Mouse (Mus musculus): ENCODE measurements around the gene Sos1.

Gene Sos1

DNA sequence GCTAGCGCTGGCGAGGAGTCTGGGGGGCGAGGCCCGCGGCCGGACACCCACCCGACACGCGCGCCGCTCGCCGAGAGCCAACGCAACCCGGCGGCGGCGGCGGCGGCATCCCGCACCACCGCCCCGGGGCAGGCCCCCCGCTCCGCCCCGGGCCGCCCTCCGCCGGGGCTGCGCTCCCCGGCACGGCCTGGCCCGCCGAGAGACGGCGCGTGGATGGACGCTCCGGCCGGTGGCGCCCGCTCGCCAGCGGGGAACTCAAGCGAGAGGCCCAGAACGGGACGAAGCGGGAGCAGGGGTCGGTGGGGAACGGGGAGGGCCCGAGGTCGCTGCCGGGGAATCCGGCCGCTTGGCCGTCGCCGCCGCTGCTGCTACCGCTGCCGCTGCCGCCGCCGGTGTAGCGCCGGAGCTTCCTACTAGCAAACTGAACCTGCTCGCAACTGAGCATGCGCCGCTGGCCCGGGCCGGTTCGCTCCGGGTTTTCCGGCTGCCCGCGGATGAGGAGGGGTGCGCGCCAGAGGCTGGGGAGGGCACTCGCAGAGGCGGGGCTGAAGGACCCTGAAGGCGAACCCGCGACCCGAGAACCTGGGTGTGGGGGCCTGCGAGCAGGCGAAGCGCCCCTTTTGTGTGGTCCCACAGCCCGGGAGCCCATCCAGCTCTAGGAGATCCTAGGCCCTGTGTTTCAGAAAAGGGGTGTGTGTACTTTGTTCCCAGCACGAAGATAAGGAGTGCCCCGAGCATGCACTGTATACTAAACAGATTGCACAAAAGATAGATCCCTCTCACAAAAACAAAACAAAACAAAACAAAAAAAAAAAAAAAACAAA is at the start of gene Sos1:
Sos1 (minus strand) TSS at position 423 of the 824 bp plus-strand sequence.
- peak; percentile 89 to 96 for DNase-seq (ENCODE audit: low spot score in 2 of 2)

GRCm38 (mm10) chr17:80523231-80523630 is 43.0 kb upstream of the Sos1 start:
- no peak for DNase-seq (ENCODE audit: low spot score in 2 of 2)

- DNase-seq (ENCODE audit: low spot score in 2 of 2), result no peak
Observed at GRCm38 (mm10) chr17:80522229-80522556, 41.9 kb upstream of the Sos1 start.

GRCm38 (mm10) chr17:80521521-80522228 is 41.4 kb upstream of the Sos1 start:
- DNase-seq (ENCODE audit: low spot score in 2 of 2), result no peak

DNA sequence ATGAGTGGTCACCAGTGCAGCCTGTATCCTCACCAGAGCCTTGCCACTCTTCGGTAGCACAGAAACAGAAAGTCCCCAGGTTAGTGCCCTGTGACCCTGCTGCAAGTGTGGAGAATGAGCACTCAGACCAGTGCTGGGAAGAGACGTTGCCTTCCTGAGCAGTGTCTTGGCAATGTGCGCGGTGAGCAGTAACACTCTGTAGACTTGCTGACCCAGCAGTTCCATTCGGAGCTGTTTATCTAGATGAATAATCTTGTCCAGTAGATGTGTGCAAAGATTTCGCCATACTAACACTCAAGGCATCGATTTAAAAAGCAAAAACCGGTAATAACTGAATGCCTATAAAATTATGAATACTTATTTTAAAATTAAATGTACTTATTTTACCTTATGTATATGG is 40.3 kb upstream of the Sos1 start:
- no peak for DNase-seq (ENCODE audit: low spot score in 2 of 2)

DNA sequence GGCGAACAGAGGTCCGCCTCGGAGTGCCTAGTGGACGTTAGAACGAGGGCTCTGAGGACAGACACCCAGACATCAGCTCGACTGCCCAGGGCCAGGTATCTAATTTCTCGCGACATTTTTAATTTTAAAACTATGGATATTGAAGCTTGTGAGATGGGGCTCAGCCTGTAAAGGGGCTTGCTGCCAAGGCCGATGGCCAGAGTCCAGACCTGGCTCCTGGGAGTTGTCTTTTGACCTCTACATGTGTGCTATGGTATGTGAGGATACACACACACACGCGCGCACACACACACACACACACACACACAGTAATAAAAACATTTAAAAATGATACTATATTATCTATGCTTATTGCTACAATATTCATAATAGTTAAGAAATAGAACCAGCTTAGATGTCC is 38.6 kb upstream of the Sos1 start:
- DNase-seq (ENCODE audit: low spot score in 2 of 2), result no peak

- no peak for DNase-seq (ENCODE audit: low spot score in 2 of 2)
Observed at GRCm38 (mm10) chr17:80517244-80517643, 37.0 kb upstream of the Sos1 start.

- DNase-seq (ENCODE audit: low spot score in 2 of 2), result no peak
Observed at GRCm38 (mm10) chr17:80515956-80516355, 35.7 kb upstream of the Sos1 start.

DNA sequence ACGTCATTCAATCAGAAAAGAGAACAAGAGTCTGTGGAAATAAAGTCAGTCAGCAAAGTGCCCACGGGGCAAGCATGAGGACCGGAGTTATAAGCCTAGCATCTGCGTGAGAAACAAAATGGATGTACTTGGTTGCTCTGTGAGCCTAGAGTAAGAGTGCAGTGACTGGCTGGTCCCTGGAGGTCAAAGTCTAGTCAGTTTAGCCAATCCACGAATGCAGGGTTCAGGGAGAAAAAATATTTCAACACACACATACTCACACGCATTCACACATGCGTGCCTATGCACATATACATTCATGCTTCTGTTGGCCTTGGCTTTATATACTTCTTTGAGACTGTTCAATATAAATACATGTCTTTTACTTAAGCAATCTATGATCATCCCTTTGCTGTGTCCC is 35.3 kb upstream of the Sos1 start:
- no peak for DNase-seq (ENCODE audit: low spot score in 2 of 2)

- no peak for DNase-seq (ENCODE audit: low spot score in 2 of 2)
Observed at GRCm38 (mm10) chr17:80513766-80514165, 33.5 kb upstream of the Sos1 start.

DNA sequence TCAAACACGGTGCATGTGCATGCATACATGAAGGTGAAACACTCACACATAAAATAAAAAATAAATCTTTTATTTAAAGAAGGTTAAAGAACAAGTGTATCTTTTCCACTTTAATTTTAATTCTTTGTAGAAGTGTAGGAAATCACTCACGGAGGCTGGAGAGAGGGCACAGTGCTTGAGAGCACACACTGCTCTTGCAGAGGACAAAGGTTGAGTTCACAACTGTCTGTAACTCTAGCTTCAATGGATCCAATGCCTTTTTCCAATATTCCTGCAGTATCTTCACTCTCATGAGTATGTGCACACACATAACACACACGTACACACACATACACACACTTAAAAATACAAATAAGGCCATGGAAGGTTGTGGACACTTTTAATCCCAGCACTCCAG is 30.2 kb upstream of the Sos1 start:
- DNase-seq (ENCODE audit: low spot score in 2 of 2), result no peak

DNA sequence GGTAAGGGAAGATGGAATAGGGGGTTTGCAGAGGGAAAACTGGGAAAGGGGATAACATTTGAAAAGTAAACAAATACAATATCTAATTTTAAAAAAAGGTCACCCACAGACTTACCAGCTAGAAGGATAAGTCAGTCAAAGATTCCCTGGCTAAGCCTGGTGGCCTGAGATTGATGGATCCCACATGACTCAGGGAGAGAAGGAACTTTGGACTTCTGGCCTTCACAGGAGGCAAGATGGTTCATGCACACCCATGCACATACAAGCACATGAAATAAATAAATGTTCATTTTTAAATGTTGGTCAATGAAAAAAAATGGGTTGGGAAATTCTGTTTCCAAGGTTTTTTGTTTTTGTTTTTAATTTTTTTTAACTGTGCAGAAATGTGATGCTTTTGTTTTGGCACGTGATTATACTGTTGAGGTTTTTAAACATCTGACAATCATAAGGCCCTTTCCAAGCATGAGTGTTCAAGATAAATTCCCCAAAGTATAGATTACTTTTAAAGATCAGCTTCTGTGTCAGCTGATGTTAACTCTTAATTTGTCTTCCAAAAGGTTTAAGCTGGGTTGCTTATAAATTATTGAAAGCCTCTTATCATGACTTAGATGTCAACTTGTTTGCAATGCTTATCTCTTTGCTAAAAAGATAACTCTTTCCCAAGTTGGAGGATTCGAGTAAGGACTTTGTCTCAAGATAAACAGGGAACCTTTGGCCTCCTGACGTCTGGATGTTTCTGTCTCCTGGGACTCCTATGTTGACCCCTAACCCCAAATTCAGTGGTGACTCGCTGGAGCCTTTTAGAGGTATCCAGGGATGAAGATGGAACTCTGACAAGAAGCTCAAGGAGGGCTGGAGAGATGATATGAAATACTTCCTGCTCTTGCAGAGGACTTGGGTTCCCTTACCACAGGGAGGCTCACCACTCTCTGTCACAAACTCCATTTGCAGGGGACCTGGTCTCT is 29.5 kb upstream of the Sos1 start:
- no peak for DNase-seq (ENCODE audit: low spot score in 2 of 2)

DNA sequence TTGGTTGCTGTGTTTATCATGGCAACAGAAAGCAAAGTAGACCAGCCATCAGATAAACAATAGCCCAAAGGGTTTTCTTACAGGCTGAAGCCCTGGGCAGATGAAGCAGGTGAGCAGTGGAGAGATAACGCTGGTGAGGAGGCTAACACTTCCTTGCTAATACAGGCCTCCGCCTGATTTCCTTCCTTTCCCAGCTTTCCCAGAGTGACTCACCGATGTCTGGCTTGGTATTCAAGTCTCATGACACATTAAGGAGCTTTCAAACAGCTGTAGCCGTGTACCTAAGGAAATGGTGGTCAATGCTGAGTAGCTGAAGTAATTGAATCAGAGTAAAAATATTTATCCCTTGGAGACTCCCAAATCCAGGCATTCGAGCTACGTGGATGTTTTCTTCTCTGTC is 25.5 kb upstream of the Sos1 start:
- no peak for DNase-seq (ENCODE audit: low spot score in 2 of 2)

- no peak for DNase-seq (ENCODE audit: low spot score in 2 of 2)
Observed at GRCm38 (mm10) chr17:80505342-80505741, 25.1 kb upstream of the Sos1 start.

DNA sequence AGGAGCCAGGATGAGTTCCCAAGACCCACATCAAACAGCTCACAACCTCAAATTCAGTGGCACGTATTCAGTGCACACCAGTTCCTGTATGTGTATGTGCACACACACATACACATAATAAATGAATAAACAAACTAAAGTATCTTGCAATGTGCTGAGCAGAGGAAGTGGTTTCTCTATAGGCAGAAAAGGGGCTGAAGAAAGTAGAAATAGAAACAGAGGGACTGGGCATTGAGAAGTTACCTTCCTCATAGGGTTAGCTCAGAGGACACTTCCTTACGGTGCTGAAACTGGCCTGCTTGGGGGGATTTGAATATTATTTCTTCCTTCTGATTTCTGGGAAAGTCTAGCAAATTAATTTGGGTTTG is 21.5 kb upstream of the Sos1 start:
- no peak for DNase-seq (ENCODE audit: low spot score in 2 of 2)

- DNase-seq (ENCODE audit: low spot score in 2 of 2), result no peak
Observed at GRCm38 (mm10) chr17:80501037-80501804, 21.0 kb upstream of the Sos1 start.

- no peak for DNase-seq (ENCODE audit: low spot score in 2 of 2)
Observed at GRCm38 (mm10) chr17:80500025-80500424, 19.8 kb upstream of the Sos1 start.

GRCm38 (mm10) chr17:80498600-80499268 is 18.5 kb upstream of the Sos1 start:
- DNase-seq (ENCODE audit: low spot score in 2 of 2), result no peak

DNA sequence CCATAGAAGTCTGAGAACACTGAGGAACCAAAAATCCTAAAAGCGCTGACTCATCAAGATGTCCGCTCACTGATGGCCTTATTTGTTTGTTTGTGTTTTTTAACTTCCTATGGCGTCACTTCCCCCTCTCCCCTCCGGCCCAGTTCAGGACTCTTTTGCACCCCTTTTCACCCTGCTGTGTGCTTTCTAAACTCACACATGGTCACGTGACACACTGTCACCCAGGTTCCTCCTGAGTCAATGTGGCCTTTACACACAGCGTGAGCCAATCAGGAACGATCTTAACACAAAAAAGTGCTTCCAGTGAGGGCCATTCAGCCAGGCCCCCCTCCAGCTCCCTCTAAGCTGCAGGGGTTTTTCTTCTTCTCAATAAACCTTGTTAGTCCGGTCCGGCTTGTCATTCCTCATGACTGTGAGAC is 16.9 kb upstream of the Sos1 start:
- no peak for DNase-seq (ENCODE audit: low spot score in 2 of 2)

DNA sequence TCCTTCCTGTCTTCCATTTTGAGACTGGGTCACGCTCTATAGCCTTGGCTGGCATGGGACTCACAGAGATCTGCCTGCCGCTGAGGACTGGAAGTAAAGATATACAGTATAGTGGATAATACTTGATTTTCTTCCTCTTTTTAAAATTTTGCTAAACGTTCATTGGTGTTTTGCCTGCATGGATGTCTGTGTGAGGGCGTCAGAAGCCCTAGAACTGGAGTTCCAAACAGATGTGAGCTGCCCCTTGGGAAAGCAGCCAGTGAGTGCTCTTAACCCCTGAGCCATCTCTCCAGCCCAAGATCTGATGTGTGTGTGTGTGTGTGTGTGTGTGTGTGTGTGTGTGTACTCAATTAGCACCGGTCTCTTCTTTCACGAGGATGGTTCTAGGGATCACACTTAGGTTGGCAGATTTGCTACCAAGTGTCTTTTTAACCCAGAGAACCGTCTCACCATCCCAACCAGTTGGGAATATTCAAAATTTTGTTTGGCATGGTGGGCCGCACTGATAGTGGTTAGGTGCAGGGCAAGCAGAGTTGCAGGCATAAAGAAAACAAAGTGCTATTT is 16.4 kb upstream of the Sos1 start:
- no peak for DNase-seq (ENCODE audit: low spot score in 2 of 2)

DNA sequence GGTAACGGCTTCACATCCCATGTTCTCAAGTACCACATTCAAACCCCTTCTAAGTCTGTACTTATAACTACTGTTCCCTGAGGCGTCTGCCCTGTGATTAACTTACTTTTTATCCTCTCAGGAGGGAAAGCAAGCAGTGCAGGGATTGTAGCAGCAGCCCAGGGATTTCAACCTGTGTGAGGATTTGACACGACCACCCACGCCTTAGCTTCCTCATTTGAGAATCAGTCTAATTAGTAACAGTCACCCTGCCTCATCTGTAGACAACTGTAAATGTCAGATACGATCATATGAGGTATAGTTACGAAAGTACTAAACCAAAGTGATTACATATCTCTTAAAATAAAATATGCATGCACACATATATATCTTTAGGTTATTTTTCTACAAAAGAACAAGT is 15.9 kb upstream of the Sos1 start:
- no peak for DNase-seq (ENCODE audit: low spot score in 2 of 2)
